Mouse (Mus musculus) stomach, postnatal 0 days (tissue): Measurements from ENCODE around the gene Ndufc2.

Experiments used
- CTCF ChIP-seq: IDR thresholded peaks from 2 replicates; pipeline ENCODE4 v1.5.1; 2016; ENCODE audit warnings: antibody characterized with exemption, low read depth, mild to moderate bottlenecking, moderate library complexity
- EP300 ChIP-seq: optimal IDR thresholded peaks from 2 replicates; pipeline ENCODE3; 2016; ENCODE audit warnings: antibody characterized with exemption

- no peak for TF ChIP-seq EP300
- TF ChIP-seq CTCF, result no peak
Observed at GRCm38 (mm10) chr7:97398943-97399342, 860 bp upstream of the Ndufc2 start.
